Mouse (Mus musculus) limb, embryonic 11.5 days (tissue): Measurements from ENCODE around the gene Slc22a29. TPM values are rescaled to one million over a fixed set of nuclear protein-coding genes. Genes with fewer than 3 reads are reported as not detected.
"Not testable (repeated sequence)": the region's sequence is repeated elsewhere in the genome, so short reads cannot be mapped to it uniquely, and the experiment has no call there.

Experiments
- ATAC-seq: fragments of 200-750 bp; cut with Nextera tagmentation; 2 replicates; pipeline ENCODE4 v1.8.0; 2017; ENCODE audit warnings: low read depth; ENCODE audit not compliant: insufficient number of reproducible peaks, low FRiP score, low TSS enrichment
- DNase-seq: peaks from one replicate; pipeline ENCODE4 v3.0.0-alpha.2; 2015; ENCODE audit warnings: low spot score
- H3K27ac ChIP-seq: fragments of 300-500 bp; sonication (generic); replicated peaks from 2 replicates; pipeline ENCODE4 v1.5.1; 2014; ENCODE audit warnings: low read depth, mild to moderate bottlenecking, low read length
- H3K27me3 ChIP-seq: fragments of 300-500 bp; sonication (generic); 2 replicates; pipeline ENCODE4 v1.6.1; 2014; ENCODE audit warnings: mild to moderate bottlenecking, low read length, mixed read lengths; ENCODE audit not compliant: control insufficient read depth, insufficient read depth
- H3K36me3 ChIP-seq: fragments of 300-500 bp; sonication (generic); 2 replicates; pipeline ENCODE4 v1.6.1; 2014; ENCODE audit warnings: mild to moderate bottlenecking, low read length, moderate library complexity, mixed read lengths; ENCODE audit not compliant: control insufficient read depth, insufficient read depth
- H3K4me1 ChIP-seq: fragments of 300-500 bp; sonication (generic); 2 replicates; pipeline ENCODE4 v1.6.1; 2014; ENCODE audit warnings: low read length, mixed read lengths; ENCODE audit not compliant: control insufficient read depth, insufficient read depth
- H3K4me2 ChIP-seq: fragments of 300-500 bp; sonication (generic); 2 replicates; pipeline ENCODE4 v1.6.1; 2014; ENCODE audit warnings: low read depth, mild to moderate bottlenecking, moderate library complexity; ENCODE audit not compliant: severe bottlenecking
- H3K4me3 ChIP-seq: fragments of 300-500 bp; sonication (generic); 2 replicates; pipeline ENCODE4 v1.5.1; 2014; ENCODE audit warnings: low read depth, low read length
- H3K9ac ChIP-seq: fragments of 300-500 bp; sonication (generic); 2 replicates; pipeline ENCODE4 v1.6.1; 2014; ENCODE audit warnings: mild to moderate bottlenecking, low read length
- H3K9me3 ChIP-seq: fragments of 300-500 bp; sonication (generic); 2 replicates; pipeline ENCODE4 v1.6.1; 2016; ENCODE audit warnings: low read length; ENCODE audit not compliant: control insufficient read depth
- WGBS: fragments of 180-500 bp; shearing (Covaris S2); extraction: QIAGEN DNeasy Blood & Tissue Kit; methylation state at CpG from one replicate; pipeline ENCODE4 v1.1.7; 2014; 5-methylcytosine and 5-hydroxymethylcytosine counted together
- polyA plus RNA-seq: library from polyadenylated mRNA; unstranded; fragments of >200 nt; fragmentation: Nextera tagmentation; extraction: Ambion mirVana; gene quantifications from 2 replicates; pipeline ENCODE4 v1.2.1, GENCODE M21; 2014

Slc22a29 gene
- polyA plus RNA-seq, 1 experiment from 2014 or later, result not detected

DNA sequence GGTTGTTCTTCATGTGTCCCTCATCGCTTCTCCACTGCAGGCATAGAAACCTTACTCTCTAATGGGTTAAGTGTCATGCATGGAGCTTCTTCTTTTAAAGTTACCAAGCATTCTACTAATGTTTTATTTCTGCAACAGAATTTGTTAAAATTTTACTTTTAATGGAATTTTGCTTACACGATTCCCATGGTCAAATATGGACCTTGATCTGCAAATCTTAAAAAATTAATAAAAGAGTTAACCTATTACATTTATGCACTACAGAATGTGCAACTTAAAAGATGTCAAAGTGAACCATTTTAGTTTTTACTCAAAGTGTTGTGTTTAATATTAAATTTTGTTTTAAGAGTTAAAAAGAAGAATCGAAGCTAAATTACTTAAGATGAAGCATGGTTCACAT, 86.8 kb downstream of the Slc22a29 start, which contains the start of gene Slc22a28:
Slc22a28 (minus strand) TSS at position 102 of the 400 bp plus-strand sequence.
- H3K4me3 ChIP-seq, H3K9me3 ChIP-seq, ATAC-seq, H3K9ac ChIP-seq, H3K4me1 ChIP-seq, H3K36me3 ChIP-seq, H3K27me3 ChIP-seq, H3K4me2 ChIP-seq, H3K27ac ChIP-seq, DNase-seq: not testable (repeated sequence)
- 93% methylated on average over 2 of the region's 3 CpGs for WGBS

Other genes starting within 250 kb of the Slc22a29 start
- not detected in 2 replicates for gene Slc22a28, start 86.9 kb downstream of the Slc22a29 start, polyA plus RNA-seq
- gene Slc22a30, start 186.2 kb upstream of the Slc22a29 start, polyA plus RNA-seq, result not detected in 2 replicates